In genomic region chr10:81472403-81473002, GRCm38 (mm10) we compare ENCODE assay signal across 13 mouse cellular contexts. TPM values are rescaled to one million over a fixed set of nuclear protein-coding genes. Genes with fewer than 3 reads are reported as not detected.
DNase-seq lines count a peak whose midpoint lies in the region; ATAC-seq and TF ChIP-seq lines count a peak whose summit lies in the region.
"Had no signal": no experiment of that assay in that cellular context is flagged by ENCODE, and none has a peak within 500 bp of the region (broad histone marks: within the 10 kb centered on the region; RNA-seq: fewer than 3 reads in every experiment).

No protein-coding gene starts in this region.

- no peak overlapping the region for H3K27ac ChIP-seq in neural tube, embryonic 11.5 days (ENCODE audit: low read depth, low read length)
- peak overlapping the region; percentile 94 for H3K27ac ChIP-seq in forebrain, embryonic 14.5 days (ENCODE audit: low read depth, low read length)
- H3K27ac ChIP-seq in limb, embryonic 13.5 days: no peak overlapping the region
- no peak overlapping the region for H3K27ac ChIP-seq in intestine, postnatal 0 days (ENCODE audit: low read depth, low read length)
- H3K27ac ChIP-seq: embryonic facial prominence, embryonic 15.5 days; liver, embryonic 13.5 days; stomach, embryonic 15.5 days had no signal

- H3K9ac ChIP-seq in neural tube, embryonic 11.5 days (ENCODE audit: low read length): peak overlapping the region; percentile 44
- H3K9ac ChIP-seq in forebrain, embryonic 14.5 days (ENCODE audit: low read length): peak overlapping the region; percentile 69
- no peak overlapping the region for H3K9ac ChIP-seq in limb, embryonic 13.5 days
- no peak overlapping the region for H3K9ac ChIP-seq in intestine, postnatal 0 days (ENCODE audit: low read depth, low read length)
- H3K9ac ChIP-seq: embryonic facial prominence, embryonic 15.5 days; liver, embryonic 13.5 days; stomach, embryonic 15.5 days had no signal

- H3K9me3 ChIP-seq in neural tube, embryonic 11.5 days (ENCODE audit: control insufficient read depth, low read length): no peaks in the 10 kb centered on the region
- H3K9me3 ChIP-seq in forebrain, embryonic 14.5 days (replicated peaks; ENCODE audit: control insufficient read depth, low read length): no peaks in the 10 kb centered on the region
- H3K9me3 ChIP-seq in limb, embryonic 13.5 days: no peaks in the 10 kb centered on the region
- no peaks in the 10 kb centered on the region for H3K9me3 ChIP-seq in intestine, postnatal 0 days (ENCODE audit: control insufficient read depth)
- H3K9me3 ChIP-seq: embryonic facial prominence, embryonic 15.5 days; liver, embryonic 13.5 days; stomach, embryonic 15.5 days had no signal

- peak overlapping the region; percentile 31 for H3K4me3 ChIP-seq in neural tube, embryonic 11.5 days (ENCODE audit: low read depth, low read length)
- H3K4me3 ChIP-seq in forebrain, embryonic 14.5 days (ENCODE audit: low read depth, low read length): peak overlapping the region; percentile 40
- H3K4me3 ChIP-seq in limb, embryonic 13.5 days: peak overlapping the region; percentile 11; the same call in 1 of the 2 replicates
- no peak overlapping the region for H3K4me3 ChIP-seq in intestine, postnatal 0 days (ENCODE audit: low read depth, low read length)
- H3K4me3 ChIP-seq: embryonic facial prominence, embryonic 15.5 days; liver, embryonic 13.5 days; stomach, embryonic 15.5 days had no signal

- peak; percentile 43 for ATAC-seq in neural tube, embryonic 11.5 days (ENCODE audit: insufficient read depth, low FRiP score, low TSS enrichment)
- ATAC-seq in forebrain, embryonic 14.5 days: peak; percentile 62
- no peak for ATAC-seq in limb, embryonic 13.5 days (ENCODE audit: low FRiP score, low read depth)
- ATAC-seq in erythroblast, adult 5-6 weeks (replicated peaks; ENCODE audit: low FRiP score, poor library complexity, severe bottlenecking): no peak
- ATAC-seq in intestine, postnatal 0 days: no peak

- H3K27me3 ChIP-seq in neural tube, embryonic 11.5 days (ENCODE audit: control insufficient read depth, insufficient read depth, low read length): peaks cover 32% of the 10 kb centered on the region
- no peaks in the 10 kb centered on the region for H3K27me3 ChIP-seq in forebrain, embryonic 14.5 days (replicated peaks; ENCODE audit: control insufficient read depth, insufficient read depth, low read length)
- peaks cover 100% of the 10 kb centered on the region for H3K27me3 ChIP-seq in limb, embryonic 13.5 days
- peaks cover 46% of the 10 kb centered on the region for H3K27me3 ChIP-seq in intestine, postnatal 0 days (replicated peaks; ENCODE audit: control insufficient read depth, insufficient read depth, low read length)

- 6% methylated on average over 15 of the region's 18 CpGs for WGBS in neural tube, embryonic 11.5 days
- WGBS in forebrain, embryonic 14.5 days: 2% methylated on average over 15 of the region's 18 CpGs
- 8% methylated on average over 15 of the region's 18 CpGs for WGBS in limb, embryonic 13.5 days
- 12% methylated on average over 18 of the region's 18 CpGs for WGBS in intestine, postnatal 0 days

- H3K4me1 ChIP-seq in neural tube, embryonic 11.5 days (ENCODE audit: control insufficient read depth, insufficient read depth, low read length): peaks cover 5% of the 10 kb centered on the region; the same call in 1 of the 2 replicates
- H3K4me1 ChIP-seq in forebrain, embryonic 14.5 days (ENCODE audit: control insufficient read depth, insufficient read depth, low read length): peaks cover 27% of the 10 kb centered on the region
- H3K4me1 ChIP-seq in limb, embryonic 13.5 days: peaks cover 11% of the 10 kb centered on the region
- no peaks in the 10 kb centered on the region for H3K4me1 ChIP-seq in intestine, postnatal 0 days (replicated peaks; ENCODE audit: control insufficient read depth, insufficient read depth, low read length)

- peak overlapping the region; percentile 56 for H3K4me2 ChIP-seq in neural tube, embryonic 11.5 days (ENCODE audit: low read depth)
- H3K4me2 ChIP-seq in forebrain, embryonic 14.5 days (ENCODE audit: low read length): peak overlapping the region; percentile 85
- peak overlapping the region; percentile 21; the same call in 1 of the 2 replicates for H3K4me2 ChIP-seq in limb, embryonic 13.5 days (replicated peaks)
- no peak overlapping the region for H3K4me2 ChIP-seq in intestine, postnatal 0 days (replicated peaks; ENCODE audit: low read depth)
- H3K4me2 ChIP-seq: liver, embryonic 13.5 days; stomach, embryonic 15.5 days had no signal

- H3K36me3 ChIP-seq in neural tube, embryonic 11.5 days (ENCODE audit: control insufficient read depth, insufficient read depth, low read length): no peaks in the 10 kb centered on the region
- H3K36me3 ChIP-seq in forebrain, embryonic 14.5 days (ENCODE audit: control insufficient read depth, insufficient read depth, low read length): peaks cover 27% of the 10 kb centered on the region
- H3K36me3 ChIP-seq in limb, embryonic 13.5 days: no peaks in the 10 kb centered on the region
- H3K36me3 ChIP-seq in intestine, postnatal 0 days (ENCODE audit: control insufficient read depth, insufficient read depth): no peaks in the 10 kb centered on the region
- H3K36me3 ChIP-seq: embryonic facial prominence, embryonic 15.5 days; liver, embryonic 13.5 days; stomach, embryonic 15.5 days had no signal

- TF ChIP-seq CTCF in intestine, postnatal 0 days (IDR thresholded peaks at IDR 0.05; ENCODE audit: low read depth): no peak

- DNase-seq in neural tube, embryonic 11.5 days (ENCODE audit: low spot score): no peak
- no peak for DNase-seq in neural tube, embryonic 10.5 days (ENCODE audit: extremely low spot score, low spot score)
- peak; percentile 73 for DNase-seq in forebrain, embryonic 14.5 days (ENCODE audit: low spot score)
- DNase-seq in retina, postnatal 1 day: peak; percentile 37
- DNase-seq in ovary, adult 18-20 months (ENCODE audit: low spot score): no peak
- DNase-seq: liver, embryonic 13.5 days had no signal

RNA-seq across cellular contexts. Expression of gene Celf5, which starts 10.0 kb away (rescaled TPM):
- polyA plus RNA-seq in neural tube, embryonic 11.5 days (2014; fragmentation: Nextera tagmentation; extraction: Ambion mirVana): 10.6 and 11.1 TPM in 2 replicates
- polyA plus RNA-seq in forebrain, embryonic 14.5 days (2014; fragmentation: Nextera tagmentation; extraction: Ambion mirVana): 57.9 and 69.6 TPM in 2 replicates
- polyA plus RNA-seq in limb, embryonic 13.5 days (2015; fragmentation: Nextera tagmentation; extraction: Ambion mirVana): 1.6 TPM in 2 replicates
- not detected in 2 replicates for total RNA-seq in erythroblast, adult 5-6 weeks (2015; ENCODE audit: low replicate concordance)
- 0.68 TPM in 1 of 2 replicates, not detected in the other for total RNA-seq in erythroblast, adult 5-6 weeks (2017; ENCODE audit: low replicate concordance)
- 0.76 and 1.0 TPM in 2 replicates for polyA plus RNA-seq in intestine, postnatal 0 days (2015; fragmentation: Nextera tagmentation; extraction: Ambion mirVana)
- total RNA-seq: granulocyte monocyte progenitor cell, adult 5-6 weeks; megakaryocyte-erythroid progenitor cell, adult 5-6 weeks had no signal

RNA-seq across cellular contexts. Expression of gene Nfic, which starts 17.1 kb away (rescaled TPM):
- polyA plus RNA-seq in neural tube, embryonic 11.5 days (2014; fragmentation: Nextera tagmentation; extraction: Ambion mirVana): 16.8 TPM in 2 replicates
- polyA plus RNA-seq in forebrain, embryonic 14.5 days (2014; fragmentation: Nextera tagmentation; extraction: Ambion mirVana): 16.6 and 17.9 TPM in 2 replicates
- 77.2 and 82.8 TPM in 2 replicates for polyA plus RNA-seq in limb, embryonic 13.5 days (2015; fragmentation: Nextera tagmentation; extraction: Ambion mirVana)
- 13.4 and 23.8 TPM in 2 replicates for total RNA-seq in erythroblast, adult 5-6 weeks (2015; ENCODE audit: low replicate concordance)
- total RNA-seq in erythroblast, adult 5-6 weeks (2017; ENCODE audit: low replicate concordance): 0.84 and 8.2 TPM in 2 replicates
- 29.2 and 35.1 TPM in 2 replicates for polyA plus RNA-seq in intestine, postnatal 0 days (2015; fragmentation: Nextera tagmentation; extraction: Ambion mirVana)

RNA-seq across cellular contexts. Expression of gene Ncln, which starts 23.7 kb away (rescaled TPM):
- 66.2 and 74.2 TPM in 2 replicates for polyA plus RNA-seq in neural tube, embryonic 11.5 days (2014; fragmentation: Nextera tagmentation; extraction: Ambion mirVana)
- 36.8 and 52.0 TPM in 2 replicates for polyA plus RNA-seq in forebrain, embryonic 14.5 days (2014; fragmentation: Nextera tagmentation; extraction: Ambion mirVana)
- polyA plus RNA-seq in limb, embryonic 13.5 days (2015; fragmentation: Nextera tagmentation; extraction: Ambion mirVana): 98.0 and 102 TPM in 2 replicates
- 8.1 and 46.4 TPM in 2 replicates for total RNA-seq in erythroblast, adult 5-6 weeks (2015; ENCODE audit: low replicate concordance)
- 10.8 and 12.8 TPM in 2 replicates for total RNA-seq in erythroblast, adult 5-6 weeks (2017; ENCODE audit: low replicate concordance)
- polyA plus RNA-seq in intestine, postnatal 0 days (2015; fragmentation: Nextera tagmentation; extraction: Ambion mirVana): 58.6 and 61.1 TPM in 2 replicates

RNA-seq across cellular contexts. Expression of gene S1pr4, which starts 27.4 kb away (rescaled TPM):
- polyA plus RNA-seq in neural tube, embryonic 11.5 days (2014; fragmentation: Nextera tagmentation; extraction: Ambion mirVana): 0.45 and 0.58 TPM in 2 replicates
- 0.26 and 0.53 TPM in 2 replicates for polyA plus RNA-seq in forebrain, embryonic 14.5 days (2014; fragmentation: Nextera tagmentation; extraction: Ambion mirVana)
- 0.28 and 0.53 TPM in 2 replicates for polyA plus RNA-seq in limb, embryonic 13.5 days (2015; fragmentation: Nextera tagmentation; extraction: Ambion mirVana)
- 2.9 and 4.6 TPM in 2 replicates for total RNA-seq in erythroblast, adult 5-6 weeks (2015; ENCODE audit: low replicate concordance)
- total RNA-seq in erythroblast, adult 5-6 weeks (2017; ENCODE audit: low replicate concordance): 2.1 and 6.0 TPM in 2 replicates
- polyA plus RNA-seq in intestine, postnatal 0 days (2015; fragmentation: Nextera tagmentation; extraction: Ambion mirVana): 0.50 and 0.74 TPM in 2 replicates

RNA-seq across cellular contexts. Expression of gene Gna15, which starts 51.5 kb away (rescaled TPM):
- 0.41 TPM in 2 replicates for polyA plus RNA-seq in neural tube, embryonic 11.5 days (2014; fragmentation: Nextera tagmentation; extraction: Ambion mirVana)
- polyA plus RNA-seq in forebrain, embryonic 14.5 days (2014; fragmentation: Nextera tagmentation; extraction: Ambion mirVana): 0.90 and 1.2 TPM in 2 replicates
- polyA plus RNA-seq in limb, embryonic 13.5 days (2015; fragmentation: Nextera tagmentation; extraction: Ambion mirVana): 1.6 and 1.9 TPM in 2 replicates
- 2.1 and 12.1 TPM in 2 replicates for total RNA-seq in erythroblast, adult 5-6 weeks (2015; ENCODE audit: low replicate concordance)
- 6.3 and 14.8 TPM in 2 replicates for total RNA-seq in erythroblast, adult 5-6 weeks (2017; ENCODE audit: low replicate concordance)
- 0.64 and 0.78 TPM in 2 replicates for polyA plus RNA-seq in intestine, postnatal 0 days (2015; fragmentation: Nextera tagmentation; extraction: Ambion mirVana)

Comparison
In these comparisons a context has a peak if more than half of its experiments do, and no peak if none do; other contexts are left out.
1. ATAC-seq: peak in neural tube, embryonic 11.5 days (single experiment) and forebrain, embryonic 14.5 days (single experiment); none in limb, embryonic 13.5 days (single experiment), erythroblast, adult 5-6 weeks (single experiment) and intestine, postnatal 0 days (single experiment).
2. DNase-seq: peak in forebrain, embryonic 14.5 days (single experiment) and retina, postnatal 1 day (single experiment); none in neural tube, embryonic 11.5 days (single experiment), neural tube, embryonic 10.5 days (single experiment) and ovary, adult 18-20 months (single experiment).
3. H3K9ac ChIP-seq: peak in neural tube, embryonic 11.5 days (single experiment) and forebrain, embryonic 14.5 days (single experiment); none in limb, embryonic 13.5 days (single experiment) and intestine, postnatal 0 days (single experiment).